Mouse (Mus musculus) intestine, embryonic 16.5 days (tissue): Measurements from ENCODE around the gene Bad. TPM values are rescaled to one million over a fixed set of nuclear protein-coding genes. Genes with fewer than 3 reads are reported as not detected.

Experiments used
- ATAC-seq: fragments of 200-750 bp; cut with Nextera tagmentation; 2 replicates; pipeline ENCODE4 v1.8.0; 2017; ENCODE audit warnings: moderate TSS enrichment, moderate library complexity
- H3K27ac ChIP-seq: fragments of 300-500 bp; sonication (generic); 2 replicates; pipeline ENCODE4 v1.5.1; 2014; ENCODE audit warnings: mild to moderate bottlenecking, low read length
- H3K27me3 ChIP-seq: fragments of 300-500 bp; sonication (generic); replicated peaks from 2 replicates; pipeline ENCODE4 v1.6.1; 2014; ENCODE audit warnings: low read length, control low read depth, mixed read lengths; ENCODE audit not compliant: control insufficient read depth, insufficient read depth
- H3K36me3 ChIP-seq: fragments of 300-500 bp; sonication (generic); 2 replicates; pipeline ENCODE4 v1.6.1; 2014; ENCODE audit warnings: low read length, control low read depth; ENCODE audit not compliant: control insufficient read depth, insufficient read depth
- H3K4me1 ChIP-seq: fragments of 300-500 bp; sonication (generic); 2 replicates; pipeline ENCODE4 v1.6.1; 2014; ENCODE audit warnings: low read length, control low read depth, mixed read lengths; ENCODE audit not compliant: control insufficient read depth, insufficient read depth
- H3K4me2 ChIP-seq: fragments of 300-500 bp; sonication (generic); 2 replicates; pipeline ENCODE4 v1.6.1; 2014; ENCODE audit warnings: low read depth, low read length, control low read depth
- H3K4me3 ChIP-seq: fragments of 300-500 bp; sonication (generic); 2 replicates; pipeline ENCODE4 v1.5.1; 2014; ENCODE audit warnings: mild to moderate bottlenecking, low read length
- H3K9ac ChIP-seq: fragments of 300-500 bp; sonication (generic); 2 replicates; pipeline ENCODE4 v1.6.1; 2014; ENCODE audit warnings: low read depth, low read length
- H3K9me3 ChIP-seq: fragments of 300-500 bp; sonication (generic); 2 replicates; pipeline ENCODE4 v1.6.1; 2016; ENCODE audit warnings: low read length, control low read depth; ENCODE audit not compliant: control insufficient read depth
- WGBS: fragments of 180-500 bp; shearing (Covaris S2); extraction: QIAGEN DNeasy Blood & Tissue Kit; methylation state at CpG from one replicate; pipeline ENCODE4 v1.1.7; 2014; 5-methylcytosine and 5-hydroxymethylcytosine counted together
- polyA plus RNA-seq: library from polyadenylated mRNA; unstranded; fragments of >200 nt; fragmentation: Nextera tagmentation; extraction: Ambion mirVana; gene quantifications from 2 replicates; pipeline ENCODE4 v1.2.1, GENCODE M21; 2015

Gene Bad
- polyA plus RNA-seq, 1 experiment from 2014 or later = 80.5 TPM

DNA sequence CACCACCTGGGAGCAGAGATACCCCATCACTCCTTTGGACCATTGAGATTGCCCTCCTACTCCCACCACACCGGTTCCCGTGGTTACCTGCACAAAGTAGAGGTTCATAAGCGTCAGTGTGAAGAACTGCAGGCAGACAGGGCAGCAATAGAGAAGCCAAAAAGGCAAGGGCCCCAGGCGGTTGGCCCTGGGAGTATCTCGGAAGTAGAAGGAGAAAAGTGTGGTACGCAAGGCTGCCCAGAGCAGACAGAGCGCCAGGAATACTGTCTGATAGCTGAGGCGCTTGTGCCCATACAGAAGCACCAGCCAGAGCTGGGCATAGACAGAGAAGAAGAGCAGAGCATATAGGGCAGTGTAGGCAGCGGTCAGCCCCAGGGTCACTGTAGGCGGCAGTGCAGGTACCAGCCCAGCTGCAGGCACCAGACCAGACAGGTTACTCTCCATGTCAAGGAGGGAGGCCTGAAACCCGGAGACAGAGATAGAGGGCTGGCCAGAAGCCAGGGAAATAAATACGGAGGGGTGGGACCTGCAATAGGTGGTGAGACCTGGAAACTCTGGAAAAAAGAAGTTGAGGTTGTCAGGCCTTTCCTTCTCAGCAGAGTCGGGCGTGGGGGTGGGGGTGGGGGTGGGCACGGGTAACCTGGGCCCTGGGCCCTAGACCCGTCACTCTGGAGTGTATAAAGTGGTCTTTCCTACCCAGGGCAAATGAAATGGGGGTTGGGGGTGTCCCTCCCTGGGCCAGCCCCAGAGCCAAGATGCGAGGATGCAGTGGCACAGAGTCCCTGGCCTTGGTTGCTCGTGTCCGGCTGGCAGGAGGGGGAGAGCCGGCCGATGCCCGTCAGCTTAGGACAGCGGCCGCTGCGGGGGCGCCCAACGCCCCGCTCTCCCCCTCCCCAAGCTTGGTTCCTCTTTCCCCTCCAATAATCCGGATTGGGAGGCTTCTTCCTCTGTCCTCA lies 987 bp upstream of the Bad start:
- H3K9ac ChIP-seq = peak overlapping the region; percentile 80
- H3K27ac ChIP-seq = peak overlapping the region; percentile 43; the same call in 1 of the 2 replicates
- H3K4me1 ChIP-seq = peaks cover 22% of the 10 kb centered on the region
- H3K9me3 ChIP-seq = no peaks in the 10 kb centered on the region
- 19% methylated on average over 29 of the region's 29 CpGs for WGBS
- peak; percentile 2; the same call in 1 of the 2 replicates for ATAC-seq
- H3K27me3 ChIP-seq = 0 out of 2 replicates have a peak, but pooled peaks cover 3% of the 10 kb centered on the region
- H3K4me3 ChIP-seq = peak overlapping the region; percentile 93
- H3K4me2 ChIP-seq = peak overlapping the region; percentile 91
- H3K36me3 ChIP-seq = no peaks in the 10 kb centered on the region

DNA sequence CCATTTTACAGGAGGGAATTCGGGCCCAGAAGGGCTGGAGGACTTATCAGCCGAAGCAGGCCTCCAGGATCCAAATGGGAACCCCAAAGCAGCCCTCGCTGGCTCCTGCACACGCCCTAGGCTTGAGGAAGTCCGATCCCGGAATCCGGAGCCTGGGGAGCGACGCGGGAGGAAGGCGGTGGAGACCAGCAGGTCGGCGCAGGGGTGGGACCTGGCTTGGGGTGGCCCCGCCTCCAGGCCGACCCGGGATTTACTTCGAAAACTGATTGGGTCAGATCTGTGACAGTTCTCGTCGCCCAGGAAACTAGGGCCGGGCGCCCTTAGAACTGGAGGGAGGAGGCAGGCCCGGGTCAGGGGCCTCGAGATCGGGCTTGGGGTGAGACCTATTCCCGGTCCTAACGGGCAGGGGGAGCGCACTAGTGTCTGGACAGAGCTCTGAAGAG lies 609 bp downstream of the Bad start, which contains the start of gene Gpr137:
Gpr137 (minus strand) TSS at position 232 of the 443 bp plus-strand sequence.
- under 1% methylated on average over 27 of the region's 27 CpGs for WGBS
- peak; percentile 90 for ATAC-seq

DNA sequence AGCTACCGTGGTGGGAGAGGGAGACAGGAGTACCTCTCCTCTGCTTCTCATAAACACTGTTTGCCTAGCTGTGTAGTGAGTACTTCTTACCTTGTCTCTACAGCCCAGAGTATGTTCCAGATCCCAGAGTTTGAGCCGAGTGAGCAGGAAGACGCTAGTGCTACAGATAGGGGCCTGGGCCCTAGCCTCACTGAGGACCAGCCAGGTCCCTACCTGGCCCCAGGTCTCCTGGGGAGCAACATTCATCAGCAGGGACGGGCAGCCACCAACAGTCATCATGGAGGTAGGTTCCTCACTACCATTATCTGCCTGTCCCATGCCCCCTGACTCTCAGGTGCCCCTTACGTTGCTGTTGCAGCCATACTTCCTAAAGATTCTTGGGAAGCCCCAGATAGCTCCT lies 1.1 kb downstream of the Bad start:
- Histone ChIP-seq H3K4me3 (peak overlapping the region; percentile 93), H3K9ac (peak overlapping the region; percentile 97), H3K27me3 (no peaks in the 10 kb centered on the region), H3K4me1 (peaks cover 28% of the 10 kb centered on the region), H3K9me3 (no peaks in the 10 kb centered on the region), H3K4me2 (peak overlapping the region; percentile 91), H3K36me3 (no peaks in the 10 kb centered on the region), H3K27ac (peak overlapping the region; percentile 99)
- ATAC-seq = peak; percentile 7; the same call in 1 of the 2 replicates
- WGBS = 30% methylated on average over 5 of the region's 5 CpGs

More for the DNA sequence above, 609 bp downstream of the Bad start, which contains the start of gene Gpr137:
- Histone ChIP-seq H3K27me3 (no peaks in the 10 kb centered on the region), H3K4me2 (peak within 1 kb of the TSS; percentile 91), H3K4me1 (peaks cover 28% of the 10 kb centered on the region), H3K27ac (peak within 1 kb of the TSS; percentile 99), H3K9ac (peak within 1 kb of the TSS; percentile 97), H3K9me3 (no peaks in the 10 kb centered on the region), H3K36me3 (no peaks in the 10 kb centered on the region), H3K4me3 (peak within 1 kb of the TSS; percentile 93)

DNA sequence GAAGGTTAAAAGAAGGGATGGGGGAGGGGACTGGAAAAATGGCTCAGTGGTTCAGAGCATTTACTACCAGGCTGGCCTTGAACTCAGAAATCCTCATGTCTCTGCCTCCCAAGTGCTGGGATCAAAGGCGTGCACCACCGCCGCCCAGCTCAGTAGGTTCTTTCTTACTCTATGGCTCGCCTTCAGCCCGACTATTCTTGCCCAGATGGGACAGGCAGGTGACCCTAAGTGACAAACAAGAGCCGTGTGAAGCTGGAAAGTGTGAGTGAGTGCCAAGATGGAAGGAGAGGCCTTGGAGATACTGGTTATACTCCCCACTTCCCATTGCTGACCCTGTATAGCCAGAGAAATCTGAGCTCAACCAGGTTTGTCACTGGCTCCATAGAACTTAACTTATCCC lies 2.0 kb downstream of the Bad start:
- Histone ChIP-seq H3K36me3 (no peaks in the 10 kb centered on the region), H3K9me3 (no peaks in the 10 kb centered on the region), H3K4me1 (peaks cover 33% of the 10 kb centered on the region), H3K27ac (no peak overlapping the region), H3K9ac (no peak overlapping the region), H3K27me3 (no peaks in the 10 kb centered on the region), H3K4me3 (no peak overlapping the region), H3K4me2 (no peak overlapping the region)
- no peak for ATAC-seq
- WGBS = 92% methylated on average over 6 of the region's 6 CpGs

DNA sequence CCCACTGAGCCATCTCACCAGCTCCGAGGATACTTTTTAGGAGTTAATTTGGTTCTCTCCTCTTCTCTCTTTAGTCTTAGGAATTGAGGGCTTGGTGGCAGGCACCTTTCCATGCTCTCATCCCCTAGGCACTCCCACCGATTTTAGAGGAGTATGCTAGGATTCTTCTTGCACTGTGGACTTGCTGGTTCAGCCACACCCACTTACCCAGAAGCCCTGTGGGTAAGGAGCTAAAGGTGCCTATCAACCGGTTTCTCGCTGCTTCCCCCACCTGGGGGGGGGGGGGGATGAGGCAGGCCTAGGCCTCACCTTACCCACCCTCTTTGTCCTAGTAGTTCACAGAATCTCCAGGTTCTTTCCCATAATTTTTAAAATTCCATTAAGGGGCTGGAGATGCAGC lies 6.1 kb downstream of the Bad start:
- Histone ChIP-seq H3K4me2 (no peak overlapping the region), H3K9ac (0 out of 2 replicates have a peak overlapping the region, but pooled peaks have one; percentile 37), H3K4me1 (peaks cover 42% of the 10 kb centered on the region), H3K36me3 (no peaks in the 10 kb centered on the region), H3K9me3 (no peaks in the 10 kb centered on the region), H3K27ac (no peak overlapping the region), H3K4me3 (no peak overlapping the region), H3K27me3 (no peaks in the 10 kb centered on the region)
- ATAC-seq = no peak
- 34% methylated on average over 4 of the region's 4 CpGs for WGBS

DNA sequence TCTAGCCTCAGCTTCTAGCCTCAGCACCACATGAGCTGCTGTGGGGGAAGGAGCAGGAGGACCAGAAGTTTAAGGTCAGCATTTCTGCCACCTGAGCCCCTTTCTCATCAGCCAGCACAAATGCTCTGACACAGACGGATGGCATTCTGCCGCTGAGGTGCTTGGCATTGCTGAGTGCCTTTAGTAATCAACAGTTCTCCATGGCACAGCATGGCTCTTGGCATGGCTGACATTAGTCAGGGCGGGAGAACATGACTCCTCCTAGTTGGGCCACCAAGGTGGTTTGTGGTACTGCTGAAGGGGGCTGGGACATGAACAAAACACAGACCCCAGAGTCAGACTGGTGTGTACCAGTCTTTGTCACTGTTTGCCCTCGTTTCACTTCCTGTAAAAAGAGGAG lies 6.5 kb downstream of the Bad start:
- Histone ChIP-seq H3K4me1 (peaks cover 42% of the 10 kb centered on the region), H3K27me3 (no peaks in the 10 kb centered on the region), H3K27ac (no peak overlapping the region), H3K36me3 (0 out of 2 replicates have a peak, but pooled peaks cover 1% of the 10 kb centered on the region), H3K9ac (0 out of 2 replicates have a peak overlapping the region, but pooled peaks have one; percentile 37), H3K4me2 (no peak overlapping the region), H3K4me3 (no peak overlapping the region), H3K9me3 (no peaks in the 10 kb centered on the region)
- ATAC-seq = no peak
- WGBS = 84% methylated on average over 4 of the region's 4 CpGs

DNA sequence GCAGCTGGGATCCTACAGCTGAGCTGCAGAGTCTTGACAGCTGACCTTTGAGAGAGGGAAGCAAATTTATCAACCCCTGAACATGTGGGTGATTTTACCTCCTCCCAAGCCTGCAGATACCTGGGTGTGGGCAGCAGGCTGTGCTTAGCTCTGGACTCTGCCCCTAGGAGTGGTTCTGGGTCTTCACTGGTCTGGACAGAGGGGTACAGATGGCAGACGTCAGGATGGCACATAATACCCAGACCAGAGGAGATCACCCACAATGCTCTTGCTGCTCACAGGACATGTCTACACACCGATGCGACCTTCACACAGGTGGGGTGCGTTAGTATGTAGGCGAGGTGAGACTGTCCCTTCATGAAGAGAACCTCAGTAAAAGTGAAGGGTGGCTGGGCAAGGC lies 7.9 kb downstream of the Bad start:
- peak overlapping the region; percentile 35; the same call in 1 of the 2 replicates for H3K9ac ChIP-seq
- peaks cover 8% of the 10 kb centered on the region; the same call in 1 of the 2 replicates for H3K36me3 ChIP-seq
- H3K4me2 ChIP-seq = peak overlapping the region; percentile 80
- 0 out of 2 replicates have a peak, but pooled peaks have one; percentile 14 for ATAC-seq
- H3K27me3 ChIP-seq = no peaks in the 10 kb centered on the region
- H3K4me3 ChIP-seq = no peak overlapping the region
- peak overlapping the region; percentile 98 for H3K27ac ChIP-seq
- peaks cover 53% of the 10 kb centered on the region for H3K4me1 ChIP-seq
- 77% methylated on average over 5 of the region's 5 CpGs for WGBS
- H3K9me3 ChIP-seq = no peaks in the 10 kb centered on the region

DNA sequence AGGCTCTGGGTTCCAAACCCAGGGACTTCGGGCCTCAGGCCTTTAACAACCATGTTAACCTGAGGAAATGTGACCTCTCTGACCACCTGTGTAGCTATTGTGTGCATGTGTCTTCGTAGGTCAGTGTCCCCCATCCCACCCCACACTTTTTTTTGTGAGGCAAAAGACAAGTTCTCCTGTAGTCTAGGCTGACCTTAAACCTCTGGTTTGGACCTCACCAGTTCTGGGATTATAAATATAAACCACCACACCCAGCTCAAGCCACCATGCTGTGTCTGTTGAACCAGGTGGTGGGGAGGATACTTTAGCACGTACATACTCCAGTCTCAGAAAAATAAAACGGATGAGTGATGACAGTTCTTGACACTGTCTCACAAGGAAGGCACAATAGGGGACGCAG lies 8.3 kb downstream of the Bad start:
- Histone ChIP-seq H3K4me2 (peak overlapping the region; percentile 80), H3K27ac (peak overlapping the region; percentile 98), H3K9me3 (no peaks in the 10 kb centered on the region), H3K4me3 (peak overlapping the region; percentile 67), H3K9ac (peak overlapping the region; percentile 75; the same call in 1 of the 2 replicates), H3K4me1 (peaks cover 55% of the 10 kb centered on the region), H3K27me3 (no peaks in the 10 kb centered on the region), H3K36me3 (peaks cover 8% of the 10 kb centered on the region; the same call in 1 of the 2 replicates)
- ATAC-seq = no peak
- 48% methylated on average over 5 of the region's 5 CpGs for WGBS

DNA sequence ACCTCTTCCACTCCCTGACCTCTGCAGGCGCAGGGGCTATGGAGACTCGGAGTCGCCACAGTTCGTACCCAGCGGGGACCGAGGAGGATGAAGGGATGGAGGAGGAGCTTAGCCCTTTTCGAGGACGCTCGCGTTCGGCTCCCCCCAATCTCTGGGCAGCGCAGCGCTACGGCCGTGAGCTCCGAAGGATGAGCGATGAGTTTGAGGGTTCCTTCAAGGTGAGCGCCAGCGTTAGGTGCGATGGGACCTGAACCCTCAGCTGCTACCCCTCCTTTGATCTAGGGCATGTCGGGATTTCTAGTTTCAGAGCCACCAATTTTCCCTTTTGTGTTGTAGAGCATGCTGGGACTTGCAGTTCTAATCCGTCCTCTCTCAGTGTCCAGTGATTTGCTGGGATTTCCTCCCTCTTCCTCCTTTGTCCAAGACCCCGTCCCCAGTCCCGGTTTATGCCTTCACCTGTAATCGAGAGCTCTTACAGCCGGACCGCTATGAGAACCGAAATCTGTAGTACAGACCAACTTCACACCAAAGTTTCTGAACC lies 9.0 kb downstream of the Bad start:
- no peaks in the 10 kb centered on the region for H3K27me3 ChIP-seq
- under 1% methylated on average over 28 of the region's 28 CpGs for WGBS
- peak; percentile 12 for ATAC-seq

More for the DNA sequence above, 9.0 kb downstream of the Bad start:
- H3K4me2 ChIP-seq = peak overlapping the region; percentile 80
- peaks cover 57% of the 10 kb centered on the region for H3K4me1 ChIP-seq
- H3K9me3 ChIP-seq = no peaks in the 10 kb centered on the region
- peak overlapping the region; percentile 75 for H3K9ac ChIP-seq
- peak overlapping the region; percentile 67 for H3K4me3 ChIP-seq
- peaks cover 11% of the 10 kb centered on the region for H3K36me3 ChIP-seq
- peak overlapping the region; percentile 98 for H3K27ac ChIP-seq
